Mouse (Mus musculus) megakaryocyte progenitor cell, adult 5-6 weeks (primary cell): Measurements from ENCODE around the gene Arcn1. TPM values are rescaled to one million over a fixed set of nuclear protein-coding genes. Genes with fewer than 3 reads are reported as not detected.

ENCODE experiments used
- ATAC-seq: replicated peaks from 2 replicates; pipeline ENCODE4 v1.8.0; 2016; ENCODE audit warnings: mild to moderate bottlenecking, moderate TSS enrichment, inconsistent platforms; ENCODE audit not compliant: poor library complexity
- total RNA-seq, 2 experiments: library from RNA; stranded (forward) in 1 of 2; stranded (reverse) in 1 of 2; fragments of 157-497, 149-512 nt in 1 of 2; fragments of 200-1000 nt in 1 of 2; gene quantifications; 2 replicates each; pipeline versions ENCODE4 v1.2.3 to v1.2.4; 2015 to 2017

Arcn1 gene
- total RNA-seq, 2 experiments from 2014 or later: 163 to 181 TPM

DNA sequence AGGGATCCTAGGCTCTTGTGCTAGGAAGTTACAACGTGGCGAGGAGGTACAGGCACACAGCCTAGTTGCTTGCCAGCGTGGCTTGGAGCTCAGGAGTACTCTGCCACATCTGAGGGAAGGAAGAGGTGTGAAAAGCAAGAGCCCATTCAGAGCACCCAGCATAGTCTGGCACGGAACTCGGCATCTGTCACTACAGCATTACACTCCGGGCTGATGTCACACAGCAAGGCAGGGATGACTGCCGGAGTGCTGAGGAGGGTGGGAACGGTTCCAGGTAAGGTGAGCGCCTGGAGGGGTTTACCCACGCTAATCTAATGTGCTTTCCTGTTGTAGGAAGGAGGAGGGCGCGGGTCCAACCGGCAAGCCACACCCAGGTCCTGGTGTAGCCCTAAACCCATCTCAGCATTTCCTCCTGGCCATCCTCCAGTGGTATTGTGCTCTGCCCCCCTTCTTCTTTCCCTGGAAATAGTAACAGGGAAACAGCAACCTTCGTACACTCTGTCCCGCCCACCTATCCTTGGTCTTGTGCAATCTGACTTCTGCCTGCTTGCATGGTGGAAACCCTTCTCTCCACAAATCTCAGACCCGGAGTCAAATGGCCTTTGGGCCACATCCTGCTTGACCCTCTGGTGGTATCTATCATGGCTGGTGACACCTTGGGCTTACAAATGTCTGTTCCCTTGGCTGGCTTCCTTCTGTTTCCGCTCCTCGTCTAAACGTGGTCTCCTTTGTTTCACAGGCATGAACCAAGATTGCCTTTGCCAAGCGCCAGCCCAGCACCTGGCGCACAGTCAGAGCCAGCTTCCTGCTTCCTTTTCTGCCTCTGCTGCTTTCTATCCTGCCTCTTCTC lies 75.7 kb downstream of the Arcn1 start:
- ATAC-seq: peak; percentile 49

Other genes with a start within 250 kb of the Arcn1 start
- not detected in 2 replicates for gene Cxcr5, start 206.0 kb downstream of the Arcn1 start, total RNA-seq (2015)
- not detected in 2 replicates for gene Cxcr5, start 206.0 kb downstream of the Arcn1 start, total RNA-seq (2017)
- gene Ddx6, start 163.0 kb downstream of the Arcn1 start, total RNA-seq (2015): 65.0 and 65.9 TPM in 2 replicates
- gene Ddx6, start 163.0 kb downstream of the Arcn1 start, total RNA-seq (2017): 66.6 and 74.4 TPM in 2 replicates
- not detected in 2 replicates for gene Treh, start 94.6 kb downstream of the Arcn1 start, total RNA-seq (2015)
- gene Treh, start 94.6 kb downstream of the Arcn1 start, total RNA-seq (2017): not detected in 2 replicates
- 0.64 and 1.4 TPM in 2 replicates for gene Phldb1, start 32.6 kb downstream of the Arcn1 start, total RNA-seq (2015)
- gene Phldb1, start 32.6 kb downstream of the Arcn1 start, total RNA-seq (2017): 2.7 and 5.7 TPM in 2 replicates
- 33.3 and 34.0 TPM in 2 replicates for gene Ift46, start 63 bp upstream of the Arcn1 start, total RNA-seq (2015)
- 25.9 and 38.9 TPM in 2 replicates for gene Ift46, start 63 bp upstream of the Arcn1 start, total RNA-seq (2017)
- 0.10 and 0.32 TPM in 2 replicates for gene Tmem25, start 31.5 kb upstream of the Arcn1 start, total RNA-seq (2015)
- gene Tmem25, start 31.5 kb upstream of the Arcn1 start, total RNA-seq (2017): not detected in 2 replicates
- 0.15 and 0.76 TPM in 2 replicates for gene Ttc36, start 35.2 kb upstream of the Arcn1 start, total RNA-seq (2015)
- gene Ttc36, start 35.2 kb upstream of the Arcn1 start, total RNA-seq (2017): not detected in 2 replicates
- 49.6 and 61.0 TPM in 2 replicates for gene Kmt2a, start 113.5 kb upstream of the Arcn1 start, total RNA-seq (2015)
- 7.0 and 11.3 TPM in 2 replicates for gene Kmt2a, start 113.5 kb upstream of the Arcn1 start, total RNA-seq (2017)
- 457 and 602 TPM in 2 replicates for gene Atp5l, start 152.9 kb upstream of the Arcn1 start, total RNA-seq (2015)
- 109 and 166 TPM in 2 replicates for gene Atp5l, start 152.9 kb upstream of the Arcn1 start, total RNA-seq (2017)
- 45.7 and 48.1 TPM in 2 replicates for gene Ube4a, start 197.8 kb upstream of the Arcn1 start, total RNA-seq (2015)
- 32.4 and 44.6 TPM in 2 replicates for gene Ube4a, start 197.8 kb upstream of the Arcn1 start, total RNA-seq (2017)
- not detected in 2 replicates for gene Cd3g, start 212.6 kb upstream of the Arcn1 start, total RNA-seq (2015)
- gene Cd3g, start 212.6 kb upstream of the Arcn1 start, total RNA-seq (2017): 0.30 and 3.1 TPM in 2 replicates
- 0.12 and 0.44 TPM in 2 replicates for gene Cd3d, start 213.9 kb upstream of the Arcn1 start, total RNA-seq (2015)
- 0.17 and 0.33 TPM in 2 replicates for gene Cd3d, start 213.9 kb upstream of the Arcn1 start, total RNA-seq (2017)
- gene Cd3e, start 241.8 kb upstream of the Arcn1 start, total RNA-seq (2015): not detected in 2 replicates
- not detected in 2 replicates for gene Cd3e, start 241.8 kb upstream of the Arcn1 start, total RNA-seq (2017)